Mouse (Mus musculus): ENCODE measurements around the gene Arvcf.

DNA sequence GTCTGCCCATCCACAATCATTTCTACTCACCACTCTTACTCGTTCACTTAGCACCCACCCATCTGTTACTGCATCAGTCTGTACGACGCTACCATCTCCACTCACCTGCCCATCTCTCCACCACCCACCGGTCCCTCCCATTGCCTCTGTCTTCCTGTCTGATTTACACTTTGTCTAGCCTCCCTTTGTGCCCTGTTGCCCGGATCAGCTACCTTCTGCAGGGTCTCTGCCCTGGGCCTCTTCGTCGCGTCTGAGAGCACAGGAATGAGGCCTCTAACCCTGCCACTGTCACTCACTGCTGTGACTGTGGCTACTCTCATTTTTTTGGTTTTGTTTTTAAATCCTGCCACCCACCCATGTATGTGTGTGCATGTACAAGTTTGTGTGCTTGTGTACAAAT, 36.7 kb downstream of the Arvcf start:
- TF ChIP-seq CTCF (IDR thresholded peaks at IDR 0.05; ENCODE audit: low read depth, low read length) (no peak), POLR2A (IDR thresholded peaks at IDR 0.05; ENCODE audit: borderline replicate concordance, low read depth, low read length) (no peak)
